Mouse (Mus musculus) regulatory T cell (primary cell): ENCODE data around the gene Gm364.

Source experiments
- in situ Hi-C: fragments of 300-600 bp; cut with MboI, MseI; formaldehyde crosslinking; loops from one replicate; pipeline ENCODE4 v1.15.1; 2025; ENCODE audit warnings: high pct_unique_total_duplicates

Gene Gm364

GRCm38 (mm10) chrX:57408769-57409168 is at the start of gene Gm364:
Gene Gm364 (plus strand): TSS chrX:57409154.
- in situ Hi-C loops = no loop called here

- in situ Hi-C loops = no loop called here
Observed at GRCm38 (mm10) chrX:57359316-57359715, 49.6 kb upstream of the Gm364 start.

- in situ Hi-C loops = no loop called here
Observed at GRCm38 (mm10) chrX:57364891-57365569, 43.9 kb upstream of the Gm364 start.

GRCm38 (mm10) chrX:57372965-57373364 is 36.0 kb upstream of the Gm364 start:
- in situ Hi-C loops = no loop called here

DNA sequence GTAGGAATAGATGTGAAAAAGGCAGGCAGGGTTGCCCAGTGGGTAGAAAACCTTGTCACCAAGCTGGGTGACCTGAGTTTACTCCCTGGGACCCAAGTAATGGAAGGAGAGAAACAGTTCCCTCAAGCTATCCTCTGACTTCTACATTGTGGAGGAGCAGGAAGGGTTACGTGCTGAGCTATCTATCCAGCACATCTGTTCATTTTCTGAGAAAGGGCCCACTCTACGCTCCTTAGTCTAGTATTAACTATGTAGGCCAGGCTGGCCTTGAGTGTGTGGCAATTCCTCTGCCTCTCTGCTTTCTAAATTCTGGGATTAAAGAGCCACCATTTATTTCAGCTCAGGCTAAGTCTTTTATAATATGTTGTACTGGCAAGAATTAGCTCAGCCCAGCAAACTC is 35.4 kb upstream of the Gm364 start:
- in situ Hi-C loops = no loop called here

GRCm38 (mm10) chrX:57374029-57374428 is 34.9 kb upstream of the Gm364 start:
- in situ Hi-C loops = no loop called here

DNA sequence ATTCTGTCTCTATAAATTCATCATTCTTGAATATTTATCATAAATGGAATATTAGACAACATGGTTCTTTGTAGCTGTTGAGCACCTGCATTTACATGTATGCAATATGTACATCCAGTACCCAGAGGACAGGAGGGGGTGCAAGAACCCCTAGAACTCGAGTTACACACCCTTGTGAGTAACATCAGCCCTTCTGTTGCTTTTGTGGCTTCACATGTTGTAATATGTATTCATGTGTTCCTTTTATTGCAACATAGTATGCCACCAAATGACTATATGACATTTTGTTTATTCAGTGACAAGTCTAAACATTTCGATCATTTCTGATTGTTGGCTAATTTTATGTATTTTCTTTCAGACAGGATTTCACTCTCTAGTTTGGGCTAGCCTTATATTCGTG is 31.9 kb upstream of the Gm364 start:
- in situ Hi-C loops = no loop called here

DNA sequence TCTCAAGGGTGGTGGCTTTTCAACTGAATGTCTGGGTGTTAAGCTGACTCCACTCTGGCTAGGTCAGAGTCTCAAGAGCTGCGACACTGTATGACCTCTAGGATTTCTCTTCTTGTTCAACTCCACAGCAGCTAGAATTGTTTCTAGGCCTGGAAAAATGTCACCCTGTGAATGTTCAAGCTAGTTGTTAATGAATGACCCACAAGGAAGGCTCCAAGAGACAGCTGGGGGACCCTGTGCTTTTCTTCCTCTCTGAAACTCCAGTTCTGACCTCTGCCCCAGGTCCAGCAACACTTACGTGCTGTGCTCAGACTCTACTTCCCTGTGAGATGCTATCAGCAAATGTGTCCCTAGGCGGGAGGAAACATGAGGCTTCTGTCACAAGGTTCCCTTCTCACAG is 30.4 kb upstream of the Gm364 start:
- in situ Hi-C loops = no loop called here

DNA sequence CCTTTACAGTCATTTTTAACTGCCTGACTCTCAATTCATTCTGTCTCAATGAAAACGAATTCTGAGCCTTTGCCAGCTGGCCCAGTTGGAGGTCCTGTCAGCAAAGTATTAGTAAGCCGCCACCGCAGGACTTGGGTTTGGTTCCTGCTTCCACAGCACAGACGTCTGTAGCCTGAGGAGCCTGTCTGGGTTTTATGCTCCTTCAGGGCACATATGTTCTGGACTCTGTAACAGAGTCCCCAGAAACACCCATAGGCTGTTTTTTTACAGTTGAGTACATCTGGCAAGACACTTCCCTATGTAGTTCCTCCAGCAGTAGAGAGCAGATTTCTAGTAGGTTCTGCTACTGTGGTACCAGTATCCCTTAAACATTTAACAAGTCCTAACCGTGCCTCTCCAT is 28.0 kb upstream of the Gm364 start:
- in situ Hi-C loops = no loop called here

DNA sequence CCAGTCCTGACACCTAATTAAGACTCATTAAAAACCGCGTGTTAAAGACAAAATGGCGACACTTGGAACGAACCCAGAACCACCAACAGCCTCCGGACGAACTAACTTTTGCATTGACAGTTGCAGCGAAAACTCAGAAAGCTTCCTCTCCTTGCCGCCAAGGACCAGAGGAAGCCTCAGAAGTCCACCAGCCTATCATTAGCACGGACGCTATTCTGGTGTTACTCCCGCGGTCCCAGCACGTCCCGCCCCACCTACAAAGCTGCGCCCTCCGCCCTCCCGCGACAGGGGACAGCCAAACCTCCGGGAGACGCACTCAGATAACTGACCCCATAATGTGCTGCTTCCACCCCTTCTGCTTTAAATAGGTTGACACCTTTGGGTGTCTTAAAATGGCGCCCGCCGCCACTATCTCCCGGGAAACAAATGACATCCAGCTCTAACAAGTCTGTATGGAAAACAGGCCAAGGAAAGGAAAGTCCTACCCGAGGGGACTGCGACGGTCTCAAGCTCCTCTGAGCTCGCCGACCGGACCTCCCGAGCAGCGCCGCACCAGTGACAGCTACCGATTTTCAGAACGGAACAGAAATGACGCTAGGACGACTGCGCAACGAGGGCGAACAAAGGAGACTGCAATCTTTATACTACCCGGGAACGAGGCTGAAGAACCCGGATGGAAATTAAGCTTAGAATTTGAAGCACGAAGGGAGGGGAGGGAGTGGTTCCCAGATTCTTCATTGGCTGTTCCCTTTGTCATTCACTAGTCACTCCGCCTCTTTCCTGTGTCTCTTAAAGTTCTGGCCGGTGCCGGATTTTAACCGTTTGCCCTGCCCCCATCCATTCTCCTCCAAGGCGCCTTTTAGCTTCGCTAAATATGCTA is 16.3 kb upstream of the Gm364 start, which contains the start of gene Rbmx:
Gene Rbmx, minus strand, starts transcription at position 670 of the 880 bp plus-strand sequence.
- in situ Hi-C loops = no loop called here

GRCm38 (mm10) chrX:57393412-57393811 is 15.5 kb upstream of the Gm364 start:
- in situ Hi-C loops = no loop called here

GRCm38 (mm10) chrX:57401388-57401787 is 7.6 kb upstream of the Gm364 start:
- in situ Hi-C loops = no loop called here

DNA sequence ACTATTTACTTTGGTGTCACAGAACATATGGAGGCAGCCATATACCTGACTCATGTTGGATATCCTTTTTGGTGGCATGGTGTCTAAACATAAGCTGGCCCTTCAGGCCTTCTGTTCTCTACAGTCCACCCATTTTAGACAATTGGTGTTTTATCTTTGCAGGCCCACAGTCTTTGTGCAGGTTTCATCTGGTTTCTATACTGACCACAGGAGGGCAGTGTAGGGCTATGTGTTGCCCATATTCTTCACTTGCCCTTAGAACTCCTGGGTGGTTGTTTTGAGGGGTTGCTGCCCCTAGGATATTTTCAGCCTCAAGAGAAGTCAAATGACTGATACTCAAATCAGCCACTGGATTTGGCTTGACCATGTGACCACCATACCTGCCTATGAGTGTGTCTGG is 5.3 kb upstream of the Gm364 start:
- in situ Hi-C loops = no loop called here

DNA sequence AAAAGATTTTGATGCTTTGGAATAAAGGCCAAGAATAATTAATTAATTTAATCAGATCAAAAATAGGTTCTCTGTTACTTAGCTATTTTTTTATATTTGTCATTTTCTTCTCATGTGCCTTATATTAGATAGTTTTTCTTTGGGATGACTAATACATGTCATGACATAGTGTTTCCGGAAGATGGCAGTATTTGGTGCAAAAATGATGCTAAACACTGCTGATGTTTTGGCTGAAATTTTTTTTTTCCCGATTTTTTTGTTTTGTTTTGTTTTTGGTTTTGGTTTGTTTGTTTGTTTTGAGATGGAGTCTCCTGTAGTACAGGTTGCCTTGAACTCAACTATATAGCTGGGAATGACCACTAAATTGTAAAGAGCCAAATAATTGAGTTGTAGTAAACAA is 22.7 kb downstream of the Gm364 start:
- in situ Hi-C loops = no loop called here

GRCm38 (mm10) chrX:57433897-57434296 is 24.9 kb downstream of the Gm364 start:
- in situ Hi-C loops = no loop called here

DNA sequence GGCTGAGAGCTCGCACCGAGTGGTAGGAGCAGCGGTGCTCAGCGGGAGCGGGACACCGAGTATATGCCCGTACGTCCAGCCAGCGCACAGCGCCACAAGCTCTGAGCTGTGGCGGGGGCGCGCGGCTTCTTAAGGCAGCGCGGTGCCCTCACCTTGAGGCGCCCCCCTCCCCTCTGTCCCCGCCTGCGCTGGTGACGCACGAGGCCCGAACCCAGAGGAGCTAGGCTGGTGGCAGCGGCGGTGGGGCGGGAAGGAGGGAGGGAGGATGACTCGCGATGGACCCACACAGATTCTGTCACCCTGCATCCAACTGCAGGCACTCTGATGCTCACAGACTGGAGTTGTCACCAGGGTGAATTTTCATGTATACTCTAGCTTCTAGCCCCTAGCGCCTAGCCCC is 94.7 kb downstream of the Gm364 start, which contains the start of gene Gpr101:
Gene Gpr101, minus strand, starts transcription at position 124 of the 400 bp plus-strand sequence.
- in situ Hi-C loops = no loop called here

DNA sequence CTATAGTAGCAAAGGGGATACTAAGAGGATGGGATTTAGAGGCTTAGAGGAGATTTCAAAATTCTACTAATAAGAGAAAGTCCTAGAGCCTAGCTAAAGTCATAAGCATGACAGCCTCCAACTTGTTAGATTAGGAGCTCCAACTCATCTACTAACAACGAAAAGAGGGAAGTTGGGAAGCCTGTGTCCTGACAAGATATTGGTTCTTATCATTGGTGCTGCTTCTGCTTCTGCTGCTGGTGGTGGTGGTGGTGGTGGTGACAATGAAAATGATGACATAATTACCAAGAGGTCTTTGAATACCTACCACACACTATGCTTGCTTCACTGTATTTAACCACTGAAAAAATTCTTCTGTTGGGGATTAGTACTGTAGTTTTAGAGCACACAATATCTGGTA is 97.3 kb downstream of the Gm364 start:
- in situ Hi-C loops = no loop called here

GRCm38 (mm10) chrX:57521117-57522095 is 112.5 kb downstream of the Gm364 start:
- in situ Hi-C loops = no loop called here
